Mouse (Mus musculus): ENCODE data around the gene Slc15a4. TPM values are rescaled to one million over a fixed set of nuclear protein-coding genes. Genes with fewer than 3 reads are reported as not detected.
A peak's percentile ranks its signal among the peaks of the same experiment; 100 is the strongest.

Slc15a4 gene
- total and polyA plus RNA-seq, 2 experiments from 2014 or later: 18.5 to 41.2 TPM

DNA sequence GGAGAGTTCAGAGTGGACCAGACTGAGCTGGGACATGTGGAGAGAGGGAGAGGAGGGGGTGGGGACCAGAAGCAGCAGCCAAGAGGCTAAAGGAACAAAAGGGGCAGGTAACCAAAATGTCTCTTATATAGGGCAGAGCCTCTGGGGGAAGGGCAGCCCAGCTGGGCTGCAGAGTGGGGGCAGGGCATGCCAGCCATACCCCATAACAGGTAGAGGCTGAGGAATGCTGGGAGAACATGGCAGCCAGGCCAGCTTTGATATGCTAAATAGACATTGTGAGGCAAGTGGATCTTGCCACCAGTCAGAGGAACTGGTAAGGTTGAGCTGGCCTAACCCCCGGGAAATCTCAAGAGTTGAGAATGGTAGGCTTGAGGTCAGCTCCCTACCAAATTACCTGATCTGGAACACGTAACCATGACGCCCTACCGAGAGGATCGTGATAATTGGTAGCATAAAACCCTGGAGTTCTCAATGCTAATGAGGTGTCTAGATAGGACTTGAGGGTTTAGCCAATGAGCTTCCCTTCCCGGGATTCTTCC lies 6.4 kb upstream of the Slc15a4 start:
- H3K4me3 ChIP-seq (ENCODE audit: low read length): no peak overlapping the region
- ATAC-seq (no peak), DNase-seq (ENCODE audit: low spot score) (no peak)
- H3K4me2 ChIP-seq (ENCODE audit: low read depth, low read length): no peak overlapping the region
- TF ChIP-seq CTCF (IDR thresholded peaks at IDR 0.05; ENCODE audit: low read depth): no peak
- no peaks in the 10 kb centered on the region for H3K27me3 ChIP-seq (ENCODE audit: insufficient read depth, low read length)
- H3K9me3 ChIP-seq (ENCODE audit: low read length): 0 out of 2 replicates have a peak, but pooled peaks cover 2% of the 10 kb centered on the region
- H3K9ac ChIP-seq (replicated peaks; ENCODE audit: low read length): no peak overlapping the region
- no peak overlapping the region for H3K27ac ChIP-seq
- 85% methylated on average over 6 of the region's 6 CpGs for WGBS
- no peaks in the 10 kb centered on the region for H3K36me3 ChIP-seq (ENCODE audit: insufficient read depth, low read length)
- no peaks in the 10 kb centered on the region for H3K4me1 ChIP-seq (ENCODE audit: insufficient read depth, low read length)

DNA sequence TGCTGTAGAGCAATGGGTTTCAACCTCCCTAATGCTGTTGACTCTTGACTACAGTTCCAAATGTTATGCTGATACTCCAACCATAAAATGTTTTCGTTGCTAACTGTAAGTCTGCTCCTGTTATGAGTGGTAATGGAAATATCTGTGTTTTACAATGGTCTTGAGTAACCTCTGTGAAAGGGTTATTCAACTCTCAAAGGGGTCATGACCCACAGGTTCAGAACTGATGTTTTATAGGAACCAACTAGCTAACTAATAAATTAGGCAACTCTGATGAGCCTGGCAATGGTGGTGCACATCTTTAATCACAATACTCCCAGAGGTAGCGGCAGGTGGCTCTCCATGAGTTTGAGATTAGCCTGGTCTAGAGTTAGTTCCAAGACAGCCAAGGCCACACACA lies 5.5 kb upstream of the Slc15a4 start:
- H3K9me3 ChIP-seq (ENCODE audit: low read length): 0 out of 2 replicates have a peak, but pooled peaks cover 2% of the 10 kb centered on the region
- 92% methylated on average over 2 of the region's 2 CpGs for WGBS

DNA sequence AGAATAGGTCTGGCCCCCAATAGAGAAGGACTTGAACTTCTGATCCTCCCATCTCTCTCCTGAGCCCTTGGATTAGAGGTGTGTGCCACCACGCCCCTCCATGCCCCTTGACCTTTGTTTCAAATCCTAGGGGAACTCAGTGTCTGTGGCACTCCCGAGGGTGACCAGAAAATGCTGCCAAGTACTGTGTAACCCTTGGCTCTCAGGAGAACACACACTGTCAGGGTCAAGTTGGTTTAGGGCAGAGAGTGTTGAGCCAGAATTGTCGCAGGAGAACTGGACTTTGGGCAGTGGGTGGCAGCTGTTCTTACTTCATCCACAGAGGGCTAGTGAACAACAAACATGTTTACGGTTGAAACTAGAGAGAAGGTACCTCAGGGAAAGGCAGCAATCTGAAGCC lies 4.9 kb upstream of the Slc15a4 start:
- Histone ChIP-seq H3K36me3 (ENCODE audit: insufficient read depth, low read length) (no peaks in the 10 kb centered on the region), H3K4me3 (ENCODE audit: low read length) (no peak overlapping the region), H3K9me3 (ENCODE audit: low read length) (0 out of 2 replicates have a peak, but pooled peaks cover 2% of the 10 kb centered on the region), H3K4me2 (ENCODE audit: low read depth, low read length) (no peak overlapping the region), H3K27ac (no peak overlapping the region), H3K27me3 (ENCODE audit: insufficient read depth, low read length) (no peaks in the 10 kb centered on the region), H3K9ac (replicated peaks; ENCODE audit: low read length) (no peak overlapping the region), H3K4me1 (ENCODE audit: insufficient read depth, low read length) (no peaks in the 10 kb centered on the region)
- 70% methylated on average over 4 of the region's 4 CpGs for WGBS
- DNase-seq (ENCODE audit: low spot score) (no peak), ATAC-seq (no peak)
- TF ChIP-seq CTCF (IDR thresholded peaks at IDR 0.05; ENCODE audit: low read depth): no peak

More for the DNA sequence above, 5.5 kb upstream of the Slc15a4 start:
- H3K4me1 ChIP-seq (ENCODE audit: insufficient read depth, low read length): no peaks in the 10 kb centered on the region
- no peak overlapping the region for H3K4me2 ChIP-seq (ENCODE audit: low read depth, low read length)
- ATAC-seq (no peak), DNase-seq (ENCODE audit: low spot score) (no peak)
- no peak overlapping the region for H3K9ac ChIP-seq (replicated peaks; ENCODE audit: low read length)
- TF ChIP-seq CTCF (IDR thresholded peaks at IDR 0.05; ENCODE audit: low read depth): no peak
- H3K36me3 ChIP-seq (ENCODE audit: insufficient read depth, low read length): no peaks in the 10 kb centered on the region
- H3K27ac ChIP-seq: no peak overlapping the region
- no peaks in the 10 kb centered on the region for H3K27me3 ChIP-seq (ENCODE audit: insufficient read depth, low read length)
- no peak overlapping the region for H3K4me3 ChIP-seq (ENCODE audit: low read length)

DNA sequence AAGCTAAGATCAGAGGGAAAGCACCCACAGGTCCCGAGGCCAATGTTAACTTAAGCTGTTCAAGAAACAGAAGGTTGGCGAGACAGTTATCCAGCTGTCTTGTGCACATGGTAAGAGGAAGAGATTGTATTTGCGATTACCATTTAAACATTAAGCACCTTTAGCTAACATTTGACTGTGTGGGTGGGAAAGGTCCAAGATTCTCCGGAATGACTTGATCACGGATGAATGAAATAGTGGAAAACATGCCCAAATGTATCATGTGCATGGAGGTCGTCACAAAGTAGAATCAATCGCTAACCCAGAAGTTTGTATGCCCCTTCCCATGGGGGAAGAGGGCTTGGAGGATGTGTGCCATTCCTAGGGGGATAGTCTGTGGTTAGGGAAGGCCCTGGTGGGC lies 969 bp upstream of the Slc15a4 start:
- H3K4me2 ChIP-seq (ENCODE audit: low read depth, low read length): 0 out of 2 replicates have a peak overlapping the region, but pooled peaks have one; percentile 92
- no peak overlapping the region for H3K9ac ChIP-seq (replicated peaks; ENCODE audit: low read length)
- no peaks in the 10 kb centered on the region for H3K9me3 ChIP-seq (ENCODE audit: low read length)
- H3K36me3 ChIP-seq (ENCODE audit: insufficient read depth, low read length): no peaks in the 10 kb centered on the region
- ATAC-seq (no peak), DNase-seq (ENCODE audit: low spot score) (no peak)
- 0 out of 2 replicates have a peak, but pooled peaks cover 4% of the 10 kb centered on the region for H3K4me1 ChIP-seq (ENCODE audit: insufficient read depth, low read length)
- WGBS: 91% methylated on average over 7 of the region's 7 CpGs
- TF ChIP-seq CTCF (IDR thresholded peaks at IDR 0.05; ENCODE audit: low read depth): no peak
- no peak overlapping the region for H3K27ac ChIP-seq
- H3K27me3 ChIP-seq (ENCODE audit: insufficient read depth, low read length): no peaks in the 10 kb centered on the region
- no peak overlapping the region for H3K4me3 ChIP-seq (ENCODE audit: low read length)

DNA sequence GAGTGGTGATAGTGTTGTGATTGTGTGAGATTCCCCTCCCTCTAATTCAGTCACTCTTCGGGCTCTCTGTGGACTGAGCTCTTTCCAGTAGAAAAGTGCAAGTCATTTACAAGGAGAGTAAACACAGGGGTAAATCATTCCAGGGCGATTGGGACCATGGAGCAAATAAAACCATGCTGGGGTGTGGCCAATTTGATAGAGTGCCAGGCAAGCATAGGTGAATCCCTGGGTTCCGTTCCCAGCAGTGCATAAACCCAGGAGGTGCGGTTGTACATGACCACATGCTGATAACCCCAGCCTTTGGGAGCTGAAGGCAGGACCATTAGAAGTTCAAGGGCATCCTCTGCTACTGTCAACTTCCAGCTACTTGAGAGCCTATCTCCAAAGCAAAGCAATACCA lies 491 bp upstream of the Slc15a4 start:
- DNase-seq (ENCODE audit: low spot score) (no peak), ATAC-seq (no peak)
- H3K4me1 ChIP-seq (ENCODE audit: insufficient read depth, low read length): 0 out of 2 replicates have a peak, but pooled peaks cover 4% of the 10 kb centered on the region
- no peaks in the 10 kb centered on the region for H3K36me3 ChIP-seq (ENCODE audit: insufficient read depth, low read length)
- H3K4me2 ChIP-seq (ENCODE audit: low read depth, low read length): peak overlapping the region; percentile 92
- no peak overlapping the region for H3K27ac ChIP-seq
- WGBS: 38% methylated on average over 4 of the region's 4 CpGs
- H3K4me3 ChIP-seq (ENCODE audit: low read length): peak overlapping the region; percentile 60
- H3K9ac ChIP-seq (replicated peaks; ENCODE audit: low read length): peak overlapping the region; percentile 84; the same call in 1 of the 2 replicates
- no peak for TF ChIP-seq CTCF (IDR thresholded peaks at IDR 0.05; ENCODE audit: low read depth)
- H3K27me3 ChIP-seq (ENCODE audit: insufficient read depth, low read length): no peaks in the 10 kb centered on the region
- H3K9me3 ChIP-seq (ENCODE audit: low read length): no peaks in the 10 kb centered on the region

DNA sequence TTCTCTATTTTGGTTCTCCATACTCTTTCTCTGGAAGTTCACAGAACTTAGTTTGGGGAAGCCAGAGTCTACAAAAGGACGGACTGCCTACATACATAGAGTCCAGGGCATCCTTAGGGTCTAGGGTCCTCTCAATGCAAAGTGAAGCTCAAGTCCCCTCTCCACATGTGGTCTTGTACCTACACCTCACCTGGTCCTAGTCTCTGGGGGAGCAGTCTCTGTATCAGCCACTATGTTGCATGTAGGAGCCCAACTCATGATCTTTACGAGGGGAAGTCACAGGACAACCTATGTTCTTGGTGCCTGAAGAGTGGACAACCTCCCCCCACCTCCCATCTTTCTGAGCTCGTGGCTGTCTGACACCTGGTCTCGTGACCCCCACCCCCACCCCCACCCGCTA lies 1.0 kb downstream of the Slc15a4 start:
- H3K4me2 ChIP-seq (ENCODE audit: low read depth, low read length): peak overlapping the region; percentile 92
- 0 out of 2 replicates have a peak, but pooled peaks cover 4% of the 10 kb centered on the region for H3K4me1 ChIP-seq (ENCODE audit: insufficient read depth, low read length)
- ATAC-seq (peak; percentile 38; the same call in 1 of the 2 replicates), DNase-seq (ENCODE audit: low spot score) (no peak)
- peak overlapping the region; percentile 84 for H3K9ac ChIP-seq (replicated peaks; ENCODE audit: low read length)
- H3K27me3 ChIP-seq (ENCODE audit: insufficient read depth, low read length): no peaks in the 10 kb centered on the region
- peak overlapping the region; percentile 60 for H3K4me3 ChIP-seq (ENCODE audit: low read length)
- H3K27ac ChIP-seq: no peak overlapping the region
- H3K9me3 ChIP-seq (ENCODE audit: low read length): no peaks in the 10 kb centered on the region
- no peaks in the 10 kb centered on the region for H3K36me3 ChIP-seq (ENCODE audit: insufficient read depth, low read length)
- TF ChIP-seq CTCF (IDR thresholded peaks at IDR 0.05; ENCODE audit: low read depth): no peak
- WGBS: 17% methylated on average over 5 of the region's 5 CpGs

DNA sequence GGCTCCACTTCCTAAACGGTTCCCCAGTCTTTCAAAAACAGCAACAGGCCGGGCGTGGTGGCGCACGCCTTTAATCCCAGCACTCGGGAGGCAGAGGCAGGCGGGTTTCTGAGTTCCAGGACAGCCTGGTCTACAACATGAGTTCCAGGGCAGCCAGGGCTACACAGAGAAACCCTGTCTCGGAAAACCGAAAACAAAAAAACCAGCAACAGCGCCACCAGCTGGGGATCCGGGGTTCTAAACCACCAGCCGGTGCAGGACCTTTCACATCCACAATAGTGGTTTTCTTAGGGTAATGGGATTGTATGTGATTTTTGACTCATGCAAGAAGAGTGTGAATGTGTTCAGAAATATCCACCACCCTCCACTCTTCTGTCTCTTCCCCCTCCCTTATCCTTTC lies 5.5 kb downstream of the Slc15a4 start:
- Histone ChIP-seq H3K4me2 (ENCODE audit: low read depth, low read length) (no peak overlapping the region), H3K27me3 (ENCODE audit: insufficient read depth, low read length) (no peaks in the 10 kb centered on the region), H3K4me1 (ENCODE audit: insufficient read depth, low read length) (0 out of 2 replicates have a peak, but pooled peaks cover 4% of the 10 kb centered on the region), H3K36me3 (ENCODE audit: insufficient read depth, low read length) (no peaks in the 10 kb centered on the region), H3K9ac (replicated peaks; ENCODE audit: low read length) (no peak overlapping the region), H3K27ac (no peak overlapping the region), H3K4me3 (ENCODE audit: low read length) (no peak overlapping the region), H3K9me3 (ENCODE audit: low read length) (no peaks in the 10 kb centered on the region)
- no peak for TF ChIP-seq CTCF (IDR thresholded peaks at IDR 0.05; ENCODE audit: low read depth)
- no peak for DNase-seq (ENCODE audit: low spot score)
- 85% methylated on average over 12 of the region's 12 CpGs for WGBS
- no peak for ATAC-seq
